Mouse (Mus musculus) gastrocnemius, postnatal 25 days (tissue): ENCODE data around the gene Pard3b. TPM values are rescaled to one million over a fixed set of nuclear protein-coding genes. Genes with fewer than 3 reads are reported as not detected.
A peak's percentile ranks its signal among the peaks of the same experiment; 100 is the strongest.

Source experiments
- DNase-seq: peaks from one replicate; pipeline ENCODE4 v3.0.0; 2022
- total RNA-seq, 2 experiments: library from RNA; stranded (reverse); gene quantifications; 1 replicate in 1 of 2; 2 replicates in 1 of 2; pipeline ENCODE4 v1.2.3; 2021

Gene Pard3b
- total RNA-seq, 2 experiments from 2014 or later: 5.6 to 7.0 TPM

GRCm38 (mm10) chr1:61751008-61751407 is 112.4 kb downstream of the Pard3b start:
- DNase-seq: no peak

- DNase-seq: no peak
These were observed 118.1 kb downstream of the Pard3b start for GRCm38 (mm10) chr1:61756771-61757170.

- peak; percentile 15 for DNase-seq
These were observed 132.6 kb downstream of the Pard3b start for GRCm38 (mm10) chr1:61771213-61771612.

- no peak for DNase-seq
These were observed 140.1 kb downstream of the Pard3b start for GRCm38 (mm10) chr1:61778731-61779130.

- DNase-seq: no peak
These were observed 141.3 kb downstream of the Pard3b start for GRCm38 (mm10) chr1:61779906-61780305.

GRCm38 (mm10) chr1:61796296-61796695 is 157.7 kb downstream of the Pard3b start:
- DNase-seq: no peak

- no peak for DNase-seq
These were observed 181.6 kb downstream of the Pard3b start for GRCm38 (mm10) chr1:61820213-61820612.

GRCm38 (mm10) chr1:61825560-61826191 is 187.1 kb downstream of the Pard3b start:
- no peak for DNase-seq

- DNase-seq: no peak
These were observed 198.5 kb downstream of the Pard3b start for GRCm38 (mm10) chr1:61837006-61837544.

- no peak for DNase-seq
These were observed 208.0 kb downstream of the Pard3b start for GRCm38 (mm10) chr1:61846606-61847005.

- no peak for DNase-seq
These were observed 210.5 kb downstream of the Pard3b start for GRCm38 (mm10) chr1:61849029-61849714.

- no peak for DNase-seq
These were observed 211.8 kb downstream of the Pard3b start for GRCm38 (mm10) chr1:61850471-61850870.

- no peak for DNase-seq
These were observed 212.6 kb downstream of the Pard3b start for GRCm38 (mm10) chr1:61851176-61851575.

- no peak for DNase-seq
These were observed 228.9 kb downstream of the Pard3b start for GRCm38 (mm10) chr1:61867286-61868082.

GRCm38 (mm10) chr1:61874875-61875274 is 236.3 kb downstream of the Pard3b start:
- no peak for DNase-seq

GRCm38 (mm10) chr1:61879706-61880470 is 241.3 kb downstream of the Pard3b start:
- DNase-seq: no peak

- DNase-seq: peak; percentile 46
These were observed 257.4 kb downstream of the Pard3b start for GRCm38 (mm10) chr1:61896048-61896447.

- no peak for DNase-seq
These were observed 264.8 kb downstream of the Pard3b start for GRCm38 (mm10) chr1:61903271-61904007.

GRCm38 (mm10) chr1:61904036-61904435 is 265.4 kb downstream of the Pard3b start:
- DNase-seq: peak; percentile 37

- no peak for DNase-seq
These were observed 274.3 kb downstream of the Pard3b start for GRCm38 (mm10) chr1:61912931-61913330.

GRCm38 (mm10) chr1:61924958-61925357 is 286.3 kb downstream of the Pard3b start:
- DNase-seq: no peak
